Mouse (Mus musculus) midbrain, postnatal 0 days (tissue): Measurements from ENCODE around the gene Dph1. TPM values are rescaled to one million over a fixed set of nuclear protein-coding genes. Genes with fewer than 3 reads are reported as not detected.

ENCODE experiments used
- ATAC-seq: fragments of 200-750 bp; cut with Nextera tagmentation; 2 replicates; pipeline ENCODE4 v1.8.0; 2017; ENCODE audit warnings: moderate number of reproducible peaks, mild to moderate bottlenecking, moderate TSS enrichment, moderate library complexity; ENCODE audit not compliant: low FRiP score
- DNase-seq: peaks from one replicate; pipeline ENCODE4 v3.0.0-alpha.2; 2015; ENCODE audit warnings: low spot score
- H3K27ac ChIP-seq: fragments of 300-500 bp; sonication (generic); 2 replicates; pipeline ENCODE4 v1.5.1; 2014; ENCODE audit warnings: low read depth, mild to moderate bottlenecking, low read length, mixed read lengths
- H3K27me3 ChIP-seq: fragments of 300-500 bp; sonication (generic); 2 replicates; pipeline ENCODE4 v1.6.1; 2014; ENCODE audit warnings: low read length, control low read depth, mixed read lengths; ENCODE audit not compliant: insufficient read depth
- H3K36me3 ChIP-seq: fragments of 300-500 bp; sonication (generic); 2 replicates; pipeline ENCODE4 v1.6.1; 2014; ENCODE audit warnings: low read length, control low read depth, mixed read lengths; ENCODE audit not compliant: insufficient read depth
- H3K4me1 ChIP-seq: fragments of 300-500 bp; sonication (generic); 2 replicates; pipeline ENCODE4 v1.6.1; 2014; ENCODE audit warnings: mild to moderate bottlenecking, control low read depth, antibody characterized with exemption, low read length, mixed read lengths; ENCODE audit not compliant: insufficient read depth
- H3K4me2 ChIP-seq: fragments of 300-500 bp; sonication (generic); 2 replicates; pipeline ENCODE4 v1.6.1; 2014; ENCODE audit warnings: low read depth, mild to moderate bottlenecking, low read length, mixed read lengths; ENCODE audit not compliant: poor library complexity, severe bottlenecking
- H3K4me3 ChIP-seq: fragments of 300-500 bp; sonication (generic); 2 replicates; pipeline ENCODE4 v1.5.1; 2014; ENCODE audit warnings: low read depth, mild to moderate bottlenecking, low read length, moderate library complexity
- H3K9ac ChIP-seq: fragments of 300-500 bp; sonication (generic); replicated peaks from 2 replicates; pipeline ENCODE4 v1.6.1; 2014; ENCODE audit warnings: mild to moderate bottlenecking, low read length, moderate library complexity, mixed read lengths; ENCODE audit not compliant: poor library complexity, severe bottlenecking
- H3K9me3 ChIP-seq: fragments of 300-500 bp; sonication (generic); 2 replicates; pipeline ENCODE4 v1.6.1; 2016; ENCODE audit warnings: low read length, control low read depth
- CTCF ChIP-seq: IDR thresholded peaks from 2 replicates; pipeline ENCODE4 v1.5.1; 2016; ENCODE audit warnings: antibody characterized with exemption, mild to moderate bottlenecking
- WGBS: fragments of 180-500 bp; shearing (Covaris S2); extraction: QIAGEN DNeasy Blood & Tissue Kit; methylation state at CpG from one replicate; pipeline ENCODE4 v1.1.7; 2014; 5-methylcytosine and 5-hydroxymethylcytosine counted together
- polyA plus RNA-seq: library from polyadenylated mRNA; unstranded; fragments of >200 nt; fragmentation: Nextera tagmentation; extraction: Ambion mirVana; gene quantifications from 2 replicates; pipeline ENCODE4 v1.2.1, GENCODE M21; 2015
- total RNA-seq: library from RNA; depleted of rRNA; stranded (reverse); fragments of >200 nt; gene quantifications from 2 replicates; pipeline ENCODE4 v1.2.3, GENCODE M21; 2014

Gene Dph1
- total and polyA plus RNA-seq, 2 experiments from 2014 or later = 10.8 to 17.4 TPM

DNA sequence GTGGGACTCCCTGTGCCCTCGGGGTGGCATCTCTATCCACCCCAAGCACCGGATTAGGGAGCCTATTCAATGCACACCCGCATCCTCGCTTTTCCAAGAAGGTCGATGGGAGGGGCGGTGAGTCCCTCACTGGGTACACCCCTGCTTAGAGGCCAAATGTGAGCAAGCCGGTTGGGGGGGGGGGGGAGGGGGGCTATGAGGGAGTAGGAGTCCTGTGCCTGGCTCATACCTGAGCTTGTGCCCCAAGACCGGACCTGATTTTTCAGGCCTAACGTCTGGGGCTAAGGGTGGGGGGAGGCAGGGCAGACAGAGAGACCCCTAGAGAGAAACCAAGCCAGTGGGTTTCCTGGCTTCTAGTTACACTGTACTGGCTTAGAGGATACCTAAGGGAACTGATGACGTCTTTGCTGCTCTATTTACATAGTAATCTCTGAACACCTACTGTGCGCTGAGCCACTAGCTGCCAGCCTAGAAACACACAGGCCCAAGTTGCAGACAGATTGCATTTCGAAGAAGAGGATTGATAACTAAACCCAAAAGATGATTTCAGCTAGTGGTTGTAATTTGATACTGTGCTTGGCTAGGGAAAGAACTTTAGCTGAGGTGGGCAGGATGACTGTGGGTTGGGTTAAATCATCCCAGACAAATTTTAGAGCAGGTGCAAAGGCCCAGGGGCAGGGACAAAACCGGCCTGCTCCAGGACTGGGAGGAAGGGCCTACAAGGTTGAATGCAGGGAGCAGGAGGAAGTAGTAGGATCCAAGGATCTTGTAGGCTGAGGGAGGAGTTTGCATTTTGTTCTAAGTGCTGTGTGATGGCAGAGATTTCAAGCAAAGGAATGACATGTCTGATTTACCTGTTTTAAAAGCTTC is 23.3 kb upstream of the Dph1 start:
- H3K9ac ChIP-seq = peak overlapping the region; percentile 51
- peaks cover 30% of the 10 kb centered on the region for H3K4me1 ChIP-seq
- peak overlapping the region; percentile 55 for H3K27ac ChIP-seq

DNA sequence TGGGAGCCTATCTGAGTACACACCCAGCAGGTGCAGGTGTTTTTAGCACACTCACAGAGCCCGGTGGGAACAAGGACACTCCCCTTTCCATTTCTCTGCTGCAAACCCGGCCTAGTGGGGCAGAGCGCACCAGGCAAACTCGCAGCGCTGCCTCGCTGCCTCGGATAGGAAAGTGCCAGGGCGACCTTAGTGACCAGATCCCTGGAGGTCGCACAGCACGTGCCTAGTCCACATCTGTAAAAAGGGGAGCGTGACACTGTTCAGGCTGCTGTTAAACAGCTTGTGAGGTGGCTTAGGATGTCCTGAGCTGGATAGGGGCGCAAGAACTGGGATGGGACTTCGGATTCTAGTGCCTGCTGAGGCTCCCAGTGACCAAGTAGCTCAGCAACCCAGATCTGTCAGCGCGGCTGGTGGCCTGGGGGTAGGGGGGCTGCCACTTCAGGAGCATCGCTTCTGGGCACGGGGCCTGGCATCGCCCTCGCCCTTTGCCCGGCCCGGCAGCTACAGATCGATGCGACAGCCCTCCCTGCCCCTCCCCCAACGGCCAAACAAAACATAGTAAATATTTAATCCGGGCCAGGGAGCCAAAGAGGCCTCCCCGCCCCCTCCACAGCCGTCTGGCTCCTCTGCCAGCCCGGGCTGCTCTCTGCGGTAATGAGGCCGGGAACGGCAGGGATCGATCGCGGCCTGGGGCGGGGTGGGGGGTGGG is 22.5 kb upstream of the Dph1 start:
- DNase-seq (peak; percentile 44), ATAC-seq (no peak)
- Histone ChIP-seq H3K36me3 (no peaks in the 10 kb centered on the region), H3K27ac (peak overlapping the region; percentile 55), H3K4me1 (peaks cover 30% of the 10 kb centered on the region), H3K27me3 (no peaks in the 10 kb centered on the region), H3K9me3 (no peaks in the 10 kb centered on the region), H3K9ac (peak overlapping the region; percentile 51), H3K4me3 (peak overlapping the region; percentile 13; the same call in 1 of the 2 replicates), H3K4me2 (peak overlapping the region; percentile 49)
- WGBS = 5% methylated on average over 31 of the region's 35 CpGs
- no peak for TF ChIP-seq CTCF

More for the DNA sequence above, 23.3 kb upstream of the Dph1 start:
- H3K36me3 ChIP-seq = no peaks in the 10 kb centered on the region
- ATAC-seq (no peak), DNase-seq (no peak)
- H3K9me3 ChIP-seq = no peaks in the 10 kb centered on the region
- H3K27me3 ChIP-seq = no peaks in the 10 kb centered on the region
- no peak for TF ChIP-seq CTCF
- 22% methylated on average over 12 of the region's 13 CpGs for WGBS
- H3K4me3 ChIP-seq = peak overlapping the region; percentile 13; the same call in 1 of the 2 replicates
- H3K4me2 ChIP-seq = peak overlapping the region; percentile 49

DNA sequence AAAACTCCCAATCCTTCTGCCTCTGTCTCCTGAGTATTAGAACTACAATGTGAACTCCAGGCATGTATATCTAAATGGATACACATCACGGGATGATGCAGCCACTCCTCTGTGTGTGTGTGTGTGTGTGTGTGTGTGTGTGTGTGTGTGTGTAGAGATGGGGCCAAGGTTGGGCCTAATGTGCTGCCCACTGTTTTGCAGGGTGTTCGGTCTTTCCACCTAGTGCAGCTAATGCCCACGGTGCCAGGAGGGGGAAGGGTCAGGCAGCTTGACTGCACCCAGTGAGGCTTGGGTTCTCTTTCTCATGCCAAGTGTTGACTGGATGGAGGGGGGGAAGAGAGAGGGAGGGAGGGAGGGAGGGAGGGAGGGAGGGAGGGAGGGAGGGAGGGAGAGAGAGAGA is 21.8 kb upstream of the Dph1 start:
- DNase-seq = no peak
- Histone ChIP-seq H3K4me1 (peaks cover 30% of the 10 kb centered on the region), H3K27me3 (no peaks in the 10 kb centered on the region), H3K9ac (no peak overlapping the region), H3K9me3 (no peaks in the 10 kb centered on the region), H3K27ac (peak overlapping the region; percentile 55; the same call in 1 of the 2 replicates), H3K4me2 (no peak overlapping the region), H3K36me3 (no peaks in the 10 kb centered on the region), H3K4me3 (no peak overlapping the region)
- TF ChIP-seq CTCF = no peak
- no peak for ATAC-seq
- 35% methylated on average over 3 of the region's 3 CpGs for WGBS

GRCm38 (mm10) chr11:75212031-75212667 is 21.1 kb upstream of the Dph1 start:
- Histone ChIP-seq H3K27ac (peak overlapping the region; percentile 62; the same call in 1 of the 2 replicates), H3K9ac (no peak overlapping the region; the same call in 1 of the 2 replicates), H3K4me2 (no peak overlapping the region), H3K36me3 (no peaks in the 10 kb centered on the region), H3K9me3 (no peaks in the 10 kb centered on the region), H3K27me3 (no peaks in the 10 kb centered on the region), H3K4me3 (no peak overlapping the region), H3K4me1 (peaks cover 30% of the 10 kb centered on the region)
- ATAC-seq = 0 out of 2 replicates have a peak, but pooled peaks have one; percentile 18
- no peak for TF ChIP-seq CTCF
- 45% methylated on average over 8 of the region's 8 CpGs for WGBS
- DNase-seq = no peak

DNA sequence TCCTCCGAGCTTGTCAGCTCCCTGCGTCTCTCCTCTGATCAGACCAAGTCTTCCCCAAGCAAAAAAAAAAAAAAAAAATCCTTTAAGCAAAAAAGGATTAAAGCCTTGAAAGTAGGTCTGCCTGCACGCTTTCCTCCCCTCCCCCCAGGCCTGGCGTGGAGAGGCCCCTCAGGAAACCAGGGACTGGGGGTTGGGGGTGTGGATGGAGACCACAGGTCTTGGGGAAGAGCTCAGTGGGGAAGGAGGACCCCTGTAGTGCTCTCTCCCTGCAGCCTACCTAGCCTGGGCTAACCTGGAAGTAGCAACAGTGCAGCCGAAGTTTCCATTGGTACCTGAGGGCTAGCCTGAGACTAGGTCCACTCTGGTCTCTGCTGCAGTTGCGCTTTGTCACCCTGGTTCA is 19.7 kb upstream of the Dph1 start:
- DNase-seq = no peak

More for the DNA sequence above, 19.7 kb upstream of the Dph1 start:
- ATAC-seq = no peak
- Histone ChIP-seq H3K4me1 (peaks cover 24% of the 10 kb centered on the region), H3K4me2 (no peak overlapping the region), H3K27me3 (no peaks in the 10 kb centered on the region), H3K9ac (no peak overlapping the region), H3K27ac (0 out of 2 replicates have a peak overlapping the region, but pooled peaks have one; percentile 68), H3K9me3 (no peaks in the 10 kb centered on the region), H3K4me3 (no peak overlapping the region), H3K36me3 (no peaks in the 10 kb centered on the region)
- WGBS = 30% methylated on average over 6 of the region's 6 CpGs
- TF ChIP-seq CTCF = no peak
